Mouse (Mus musculus) neural tube, embryonic 12.5 days (tissue): Measurements from ENCODE around the gene Atp1b1. TPM values are rescaled to one million over a fixed set of nuclear protein-coding genes. Genes with fewer than 3 reads are reported as not detected.

ENCODE experiments used
- ATAC-seq: fragments of 200-750 bp; cut with Nextera tagmentation; 2 replicates; pipeline ENCODE4 v1.8.0; 2017; ENCODE audit warnings: low read depth, mild to moderate bottlenecking, moderate TSS enrichment, moderate library complexity; ENCODE audit not compliant: low FRiP score
- H3K27ac ChIP-seq: fragments of 300-500 bp; sonication (generic); 2 replicates; pipeline ENCODE4 v1.5.1; 2016
- H3K27me3 ChIP-seq: fragments of 300-500 bp; sonication (generic); replicated peaks from 2 replicates; pipeline ENCODE4 v1.6.1; 2016; ENCODE audit warnings: mild to moderate bottlenecking
- H3K36me3 ChIP-seq: fragments of 300-500 bp; sonication (generic); 2 replicates; pipeline ENCODE4 v1.6.1; 2016; ENCODE audit warnings: mild to moderate bottlenecking
- H3K4me1 ChIP-seq: fragments of 300-500 bp; sonication (generic); 2 replicates; pipeline ENCODE4 v1.6.1; 2016
- H3K4me2 ChIP-seq: fragments of 300-500 bp; sonication (generic); replicated peaks from 2 replicates; pipeline ENCODE4 v1.6.1; 2016; ENCODE audit warnings: mild to moderate bottlenecking
- H3K4me3 ChIP-seq: fragments of 300-500 bp; sonication (generic); 2 replicates; pipeline ENCODE4 v1.5.1; 2016
- H3K9ac ChIP-seq: fragments of 300-500 bp; sonication (generic); 2 replicates; pipeline ENCODE4 v1.6.1; 2016; ENCODE audit warnings: mild to moderate bottlenecking
- H3K9me3 ChIP-seq: fragments of 300-500 bp; sonication (generic); 2 replicates; pipeline ENCODE4 v1.6.1; 2016; ENCODE audit warnings: mild to moderate bottlenecking
- WGBS: fragments of 180-500 bp; shearing (Covaris S2); methylation state at CpG from one replicate; pipeline ENCODE4 v1.1.7; 2016; 5-methylcytosine and 5-hydroxymethylcytosine counted together
- polyA plus RNA-seq: library from polyadenylated mRNA; unstranded; fragments of >200 nt; fragmentation: Nextera tagmentation; extraction: Ambion mirVana; gene quantifications from 2 replicates; pipeline ENCODE4 v1.2.1, GENCODE M21; 2016

Atp1b1 gene
- polyA plus RNA-seq, 1 experiment from 2014 or later, result 64.1 TPM

DNA sequence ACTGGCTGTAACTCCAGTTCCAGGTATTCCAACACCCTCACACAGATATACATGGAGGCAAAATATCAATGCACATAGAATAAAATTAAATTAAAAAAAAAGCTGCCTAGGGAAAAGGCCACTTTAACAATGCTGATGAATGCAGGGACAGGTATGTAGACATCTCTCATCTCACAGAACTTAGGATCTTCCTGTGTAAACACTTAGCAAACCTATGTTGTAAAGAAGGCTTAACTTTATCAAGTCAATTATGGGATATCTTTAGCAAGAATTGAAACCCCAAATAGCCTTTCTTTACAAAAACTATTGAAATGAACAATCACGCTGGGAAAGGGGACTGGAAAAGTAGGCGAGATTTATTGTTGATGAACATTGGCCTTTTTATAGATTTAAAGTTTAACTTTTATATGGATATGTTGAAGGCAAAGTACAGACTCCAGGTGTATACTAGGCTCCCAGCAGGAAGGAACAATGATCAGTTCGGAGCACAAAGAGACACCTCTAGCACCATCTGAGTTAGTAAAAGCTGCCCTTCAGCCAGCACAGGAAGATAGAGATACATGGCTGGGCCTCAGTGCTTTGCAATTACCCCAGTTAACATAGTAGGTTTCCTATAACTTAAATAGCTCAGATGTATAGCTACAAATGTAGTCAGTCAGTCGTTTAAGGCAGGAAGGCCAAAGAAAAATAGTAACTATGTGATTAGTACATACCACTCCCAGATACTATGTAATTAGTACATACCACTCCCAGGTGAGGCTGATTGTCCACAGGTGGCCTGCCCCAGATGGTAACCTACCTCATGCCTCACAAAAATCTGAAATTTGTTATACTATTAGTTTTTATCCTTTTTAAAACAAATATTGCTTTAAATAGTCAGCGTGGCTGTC, 22.8 kb upstream of the Atp1b1 start:
- no peaks in the 10 kb centered on the region for H3K4me1 ChIP-seq
- H3K9ac ChIP-seq, result no peak overlapping the region
- H3K4me3 ChIP-seq, result no peak overlapping the region
- H3K27me3 ChIP-seq, result no peaks in the 10 kb centered on the region
- no peaks in the 10 kb centered on the region for H3K36me3 ChIP-seq
- no peaks in the 10 kb centered on the region for H3K9me3 ChIP-seq
- ATAC-seq, result no peak
- 89% methylated on average over 5 of the region's 5 CpGs for WGBS
- no peak overlapping the region for H3K27ac ChIP-seq
- no peak overlapping the region for H3K4me2 ChIP-seq

DNA sequence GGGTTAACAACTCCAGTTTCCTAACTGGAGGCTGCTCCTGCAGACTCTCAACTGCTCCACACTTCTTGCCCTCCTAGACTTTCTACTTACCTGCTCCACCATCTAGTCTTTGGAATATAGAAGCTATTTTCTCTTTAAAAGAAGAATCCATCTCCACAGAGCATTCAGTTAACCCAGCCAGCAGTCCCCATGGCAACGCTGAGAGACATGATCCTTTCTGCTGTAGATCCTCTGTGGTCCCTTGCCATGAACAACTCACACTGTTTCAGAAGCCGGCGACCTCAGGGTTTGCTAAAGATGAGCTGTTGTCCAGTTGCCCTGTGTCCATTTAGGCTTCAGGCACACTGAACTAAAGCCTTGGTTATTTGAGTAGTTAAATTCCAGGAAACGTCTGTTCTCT, 17.7 kb upstream of the Atp1b1 start:
- 90% methylated on average over 4 of the region's 4 CpGs for WGBS
- Histone ChIP-seq H3K36me3 (no peaks in the 10 kb centered on the region), H3K4me3 (no peak overlapping the region), H3K9ac (no peak overlapping the region), H3K27ac (no peak overlapping the region), H3K4me2 (no peak overlapping the region), H3K9me3 (no peaks in the 10 kb centered on the region), H3K27me3 (no peaks in the 10 kb centered on the region), H3K4me1 (no peaks in the 10 kb centered on the region)
- ATAC-seq, result no peak

DNA sequence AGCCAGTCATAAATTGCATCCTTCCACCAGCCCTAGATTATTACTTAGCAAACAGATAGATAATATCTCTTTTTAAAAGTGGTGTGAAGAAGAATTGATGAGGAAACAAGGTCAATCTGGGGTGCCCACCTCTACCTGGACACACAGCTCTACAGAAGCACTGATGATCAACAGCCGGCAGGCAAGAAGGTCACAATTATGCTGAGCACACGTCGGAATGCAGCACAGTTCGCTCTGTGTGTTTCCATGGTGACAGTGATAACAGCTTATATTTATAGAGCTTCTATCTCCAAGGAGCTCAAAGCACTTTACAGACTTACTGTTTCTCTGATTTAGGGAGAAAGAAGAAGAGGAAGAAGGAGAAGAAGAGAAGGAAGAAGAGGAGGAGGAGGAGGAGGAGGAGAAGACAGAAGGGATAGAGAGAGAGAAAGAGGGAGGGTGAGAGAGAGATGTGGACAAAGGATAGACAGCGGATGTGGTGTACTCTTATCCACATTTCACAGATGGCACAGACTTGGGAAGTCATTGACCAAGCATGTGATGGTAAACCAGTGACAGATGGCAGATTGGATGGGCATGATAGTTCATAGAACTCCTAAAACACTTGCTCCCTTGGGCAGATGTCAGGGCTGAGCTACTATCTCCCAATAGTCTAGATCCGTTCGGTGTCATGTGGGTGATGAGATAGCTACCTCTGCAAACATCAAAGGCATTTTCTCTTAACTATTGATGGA, 16.8 kb upstream of the Atp1b1 start:
- WGBS, result 63% methylated on average over 7 of the region's 7 CpGs
- Histone ChIP-seq H3K4me3 (no peak overlapping the region), H3K27me3 (no peaks in the 10 kb centered on the region), H3K9me3 (no peaks in the 10 kb centered on the region), H3K4me1 (no peaks in the 10 kb centered on the region), H3K4me2 (no peak overlapping the region), H3K9ac (no peak overlapping the region), H3K27ac (no peak overlapping the region), H3K36me3 (no peaks in the 10 kb centered on the region)
- ATAC-seq, result no peak; the same call in 1 of the 2 replicates

DNA sequence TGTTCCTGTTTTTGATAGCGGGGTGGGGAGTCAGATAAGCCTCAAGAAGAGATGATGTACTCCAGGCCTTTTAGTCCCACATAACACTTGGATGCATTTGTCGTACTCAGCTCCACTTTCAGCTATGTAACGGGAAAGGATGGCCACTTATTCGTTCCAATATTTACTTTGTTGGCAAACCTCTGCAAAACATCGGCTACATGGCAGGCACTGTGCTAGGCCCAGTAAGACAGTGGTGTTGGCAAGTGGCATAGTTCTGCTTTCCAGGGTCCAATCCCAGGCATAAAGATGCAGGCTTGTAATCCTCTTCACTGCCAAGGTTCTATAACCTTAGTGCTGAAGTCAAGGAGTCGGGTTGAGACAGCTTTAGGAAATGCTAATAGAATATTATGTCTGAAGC, 16.2 kb upstream of the Atp1b1 start:
- Histone ChIP-seq H3K4me3 (no peak overlapping the region), H3K9me3 (no peaks in the 10 kb centered on the region), H3K27me3 (no peaks in the 10 kb centered on the region), H3K27ac (no peak overlapping the region), H3K9ac (no peak overlapping the region), H3K4me1 (no peaks in the 10 kb centered on the region), H3K36me3 (no peaks in the 10 kb centered on the region), H3K4me2 (no peak overlapping the region)
- no peak; the same call in 1 of the 2 replicates for ATAC-seq
- WGBS, result 90% methylated on average over 6 of the region's 6 CpGs

DNA sequence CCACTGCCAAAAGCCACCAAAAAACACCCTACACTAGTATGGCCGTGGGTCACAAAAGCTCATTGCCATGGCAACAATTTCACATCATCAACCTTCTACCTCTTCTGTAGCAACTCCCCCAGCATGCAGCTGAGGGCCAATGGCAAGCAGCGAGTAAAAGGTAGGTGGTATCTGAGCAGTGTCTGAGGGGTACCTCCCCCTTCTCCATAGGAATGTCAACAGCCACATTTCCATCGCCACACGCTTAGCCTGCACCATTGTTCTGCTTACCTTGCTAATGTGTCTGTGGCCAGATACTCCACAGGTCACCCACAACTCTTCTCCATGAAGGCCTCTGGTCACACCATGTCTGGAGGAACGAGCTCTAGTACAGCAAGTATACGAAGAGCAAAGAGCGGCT, 15.2 kb upstream of the Atp1b1 start:
- H3K4me2 ChIP-seq, result no peak overlapping the region
- no peaks in the 10 kb centered on the region for H3K36me3 ChIP-seq
- H3K27ac ChIP-seq, result no peak overlapping the region
- H3K9ac ChIP-seq, result no peak overlapping the region
- ATAC-seq, result no peak
- H3K9me3 ChIP-seq, result no peaks in the 10 kb centered on the region
- no peaks in the 10 kb centered on the region for H3K27me3 ChIP-seq
- 91% methylated on average over 7 of the region's 7 CpGs for WGBS
- no peaks in the 10 kb centered on the region for H3K4me1 ChIP-seq
- H3K4me3 ChIP-seq, result no peak overlapping the region

DNA sequence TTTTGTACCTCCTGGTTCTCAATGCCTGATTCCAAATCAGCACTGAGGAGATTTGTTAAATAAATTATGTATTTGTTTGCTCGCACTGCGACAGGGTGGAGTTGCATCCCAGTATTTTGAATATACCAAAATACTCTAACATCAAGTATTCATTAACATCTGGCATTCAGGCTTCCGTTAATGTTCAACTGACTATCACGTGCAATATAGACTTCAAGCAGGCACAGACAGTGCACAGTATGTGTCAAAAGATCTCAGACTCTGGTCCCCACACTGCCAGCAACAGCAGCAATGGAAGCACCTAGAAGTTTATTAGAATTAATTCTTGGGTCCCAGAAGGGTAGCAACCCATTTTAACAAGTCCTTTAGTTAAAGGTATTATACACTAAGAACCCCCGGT, 13.5 kb upstream of the Atp1b1 start:
- Histone ChIP-seq H3K36me3 (no peaks in the 10 kb centered on the region), H3K4me3 (no peak overlapping the region), H3K4me1 (no peaks in the 10 kb centered on the region), H3K4me2 (no peak overlapping the region), H3K9ac (no peak overlapping the region), H3K27me3 (no peaks in the 10 kb centered on the region), H3K9me3 (no peaks in the 10 kb centered on the region), H3K27ac (no peak overlapping the region)
- ATAC-seq, result no peak
- 86% methylated on average over 5 of the region's 5 CpGs for whole genome bisulfite sequencing

DNA sequence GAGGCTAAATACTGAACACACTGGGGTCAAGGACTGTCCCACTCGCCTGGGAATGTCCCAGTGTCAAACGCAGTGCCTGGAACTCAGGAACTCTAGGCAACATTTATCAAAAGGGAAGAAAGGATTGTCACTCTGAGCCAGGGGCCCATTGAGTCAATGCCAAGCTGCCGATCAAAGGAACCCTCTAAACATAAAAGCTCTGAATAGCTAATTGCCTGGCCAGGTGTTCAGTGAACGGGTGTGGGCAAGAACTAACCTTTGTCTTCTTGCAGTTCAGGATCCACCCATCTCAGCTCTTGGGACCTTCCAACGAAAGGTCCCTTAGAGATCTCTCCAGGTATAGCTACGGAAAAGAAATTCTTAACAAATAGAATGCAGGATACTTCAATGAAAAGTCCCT, 12.8 kb upstream of the Atp1b1 start:
- H3K4me1 ChIP-seq, result no peaks in the 10 kb centered on the region
- no peak overlapping the region for H3K4me2 ChIP-seq
- H3K9ac ChIP-seq, result no peak overlapping the region
- no peak overlapping the region for H3K4me3 ChIP-seq
- no peak overlapping the region for H3K27ac ChIP-seq
- ATAC-seq, result no peak
- H3K27me3 ChIP-seq, result no peaks in the 10 kb centered on the region
- no peaks in the 10 kb centered on the region for H3K36me3 ChIP-seq
- WGBS, result 32% methylated on average over 6 of the region's 6 CpGs
- H3K9me3 ChIP-seq, result no peaks in the 10 kb centered on the region

DNA sequence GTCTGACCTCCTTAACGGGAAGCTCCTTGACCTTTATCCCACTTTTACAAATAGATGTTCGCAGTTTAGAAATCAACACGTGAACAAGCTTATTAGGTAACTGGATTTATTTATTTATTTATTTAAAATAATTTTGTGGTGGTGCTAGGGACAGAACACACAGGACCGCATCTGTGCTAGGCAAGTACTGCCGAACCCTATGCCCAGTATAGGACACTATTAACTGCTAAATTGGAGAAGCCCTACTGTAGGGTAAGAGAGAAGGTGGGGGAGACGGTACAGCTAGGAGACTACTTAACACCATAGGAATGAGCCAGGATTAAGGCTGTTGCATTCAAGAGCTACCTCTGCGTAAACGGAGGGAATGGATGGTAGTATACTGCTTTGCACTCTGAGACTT, 10.2 kb upstream of the Atp1b1 start:
- 85% methylated on average over 8 of the region's 8 CpGs for WGBS
- H3K36me3 ChIP-seq, result no peaks in the 10 kb centered on the region
- no peaks in the 10 kb centered on the region for H3K27me3 ChIP-seq

DNA sequence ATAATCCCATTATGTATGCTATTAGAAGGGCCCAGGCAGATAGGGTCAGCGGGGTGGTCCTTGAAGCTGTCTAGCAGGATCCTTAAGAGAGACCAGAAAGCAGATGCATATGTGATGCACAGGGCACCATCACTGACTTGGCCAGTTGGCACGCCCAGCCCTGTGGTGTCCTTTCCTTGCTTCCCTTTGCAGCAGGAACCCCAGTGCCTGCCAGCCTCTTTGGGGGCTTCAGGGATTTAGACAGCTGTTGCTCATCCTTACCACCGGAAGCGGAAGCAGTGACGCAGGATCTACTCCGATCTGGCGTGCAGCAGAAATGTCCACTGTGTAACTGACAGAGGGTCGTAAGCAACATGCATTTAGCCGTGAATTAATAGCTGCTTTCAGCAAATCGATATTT, 9.3 kb upstream of the Atp1b1 start:
- no peak for ATAC-seq
- Histone ChIP-seq H3K27ac (no peak overlapping the region), H3K4me1 (no peaks in the 10 kb centered on the region), H3K9ac (no peak overlapping the region), H3K4me2 (no peak overlapping the region), H3K27me3 (no peaks in the 10 kb centered on the region), H3K4me3 (no peak overlapping the region), H3K9me3 (no peaks in the 10 kb centered on the region), H3K36me3 (no peaks in the 10 kb centered on the region)
- 89% methylated on average over 10 of the region's 10 CpGs for WGBS

More for the DNA sequence above, 10.2 kb upstream of the Atp1b1 start:
- Histone ChIP-seq H3K9ac (no peak overlapping the region), H3K4me2 (no peak overlapping the region), H3K4me3 (no peak overlapping the region), H3K4me1 (no peaks in the 10 kb centered on the region), H3K27ac (no peak overlapping the region), H3K9me3 (no peaks in the 10 kb centered on the region)
- ATAC-seq, result no peak

DNA sequence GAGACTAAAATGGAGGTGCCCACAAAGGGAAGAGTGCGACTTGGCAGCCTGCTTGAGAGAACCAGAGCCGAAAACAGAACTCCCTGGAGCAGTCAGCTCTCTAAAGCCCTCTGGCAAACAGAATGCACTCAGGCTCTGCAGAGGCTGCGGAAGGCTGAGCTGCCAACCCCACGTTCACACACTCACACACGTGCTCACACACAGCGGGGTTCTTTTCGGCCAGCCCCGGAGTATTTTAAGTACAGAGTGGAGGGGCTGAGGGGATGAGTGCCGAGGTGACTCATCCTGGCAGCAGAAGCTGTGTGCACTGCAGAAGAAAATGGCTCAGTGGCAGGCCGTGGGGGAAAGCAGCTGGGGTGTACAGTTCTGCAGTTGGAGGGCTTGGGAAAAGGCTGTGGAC, 3.6 kb upstream of the Atp1b1 start:
- Histone ChIP-seq H3K27ac (no peak overlapping the region), H3K27me3 (no peaks in the 10 kb centered on the region; the same call in 1 of the 2 replicates), H3K9ac (no peak overlapping the region), H3K4me1 (peaks cover 19% of the 10 kb centered on the region), H3K9me3 (no peaks in the 10 kb centered on the region), H3K4me2 (0 out of 2 replicates have a peak overlapping the region, but pooled peaks have one; percentile 1), H3K36me3 (no peaks in the 10 kb centered on the region), H3K4me3 (no peak overlapping the region)
- no peak for ATAC-seq
- 32% methylated on average over 10 of the region's 10 CpGs for WGBS

DNA sequence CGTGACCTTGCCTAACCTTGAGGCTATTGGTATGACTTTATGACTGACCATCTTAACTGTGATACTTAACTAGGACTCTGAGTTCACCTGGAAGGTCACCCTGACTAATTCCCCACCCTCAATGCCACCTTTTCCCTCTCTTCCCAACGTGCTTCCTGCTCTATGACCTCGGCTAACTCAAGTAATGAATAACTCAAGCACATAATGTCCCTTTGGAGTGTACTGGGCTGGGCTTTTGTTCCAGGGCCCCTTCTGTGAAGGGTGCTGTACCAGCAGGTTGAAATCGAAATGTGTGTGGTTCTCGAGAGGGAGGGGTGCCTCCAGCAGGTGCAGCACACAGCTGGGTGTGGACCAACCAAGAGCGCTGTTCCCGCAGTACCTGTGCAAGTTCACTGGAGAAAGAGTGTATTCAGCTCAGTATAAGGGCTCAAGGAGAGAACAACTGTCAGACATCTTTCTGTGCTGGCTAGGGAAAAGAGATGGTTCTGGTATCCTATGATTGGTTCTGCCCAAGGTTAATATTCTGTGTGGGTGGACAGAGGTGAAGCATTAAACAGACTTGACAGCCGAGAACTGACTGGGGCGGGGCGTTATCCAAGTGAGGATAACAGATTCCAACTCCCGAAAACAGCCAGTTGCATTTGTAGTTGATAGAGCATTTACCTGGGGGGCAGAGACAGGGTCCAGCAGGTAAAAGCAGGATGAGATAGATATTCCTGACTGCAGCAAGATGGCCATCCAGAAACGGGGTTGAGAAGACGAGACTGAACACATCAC, 3.0 kb upstream of the Atp1b1 start:
- Histone ChIP-seq H3K4me1 (peaks cover 25% of the 10 kb centered on the region), H3K27me3 (peaks cover 2% of the 10 kb centered on the region; the same call in 1 of the 2 replicates), H3K9ac (no peak overlapping the region), H3K4me2 (0 out of 2 replicates have a peak overlapping the region, but pooled peaks have one; percentile 1), H3K27ac (no peak overlapping the region), H3K4me3 (no peak overlapping the region), H3K36me3 (no peaks in the 10 kb centered on the region), H3K9me3 (no peaks in the 10 kb centered on the region)
- no peak for ATAC-seq
- WGBS, result 70% methylated on average over 13 of the region's 13 CpGs
